Mouse (Mus musculus) stomach, postnatal 0 days (tissue): ENCODE results near the gene Banp. TPM values are rescaled to one million over a fixed set of nuclear protein-coding genes. Genes with fewer than 3 reads are reported as not detected.

ENCODE experiments used
- ATAC-seq: fragments of 200-750 bp; cut with Nextera tagmentation; 2 replicates; pipeline ENCODE4 v1.8.0; 2017; ENCODE audit not compliant: low FRiP score, low TSS enrichment
- DNase-seq: peaks from one replicate; pipeline ENCODE4 v3.0.0-alpha.2; 2016; ENCODE audit warnings: low spot score
- H3K27ac ChIP-seq: fragments of 300-500 bp; sonication (generic); replicated peaks from 2 replicates; pipeline ENCODE4 v1.5.1; 2014; ENCODE audit warnings: mild to moderate bottlenecking, control low read depth
- H3K27me3 ChIP-seq: fragments of 300-500 bp; sonication (generic); 2 replicates; pipeline ENCODE4 v1.6.1; 2014; ENCODE audit warnings: low read length; ENCODE audit not compliant: control insufficient read depth, insufficient read depth
- H3K36me3 ChIP-seq: fragments of 300-500 bp; sonication (generic); 2 replicates; pipeline ENCODE4 v1.6.1; 2014; ENCODE audit warnings: low read length, mixed read lengths; ENCODE audit not compliant: control insufficient read depth, insufficient read depth
- H3K4me1 ChIP-seq: fragments of 300-500 bp; sonication (generic); replicated peaks from 2 replicates; pipeline ENCODE4 v1.6.1; 2014; ENCODE audit warnings: antibody characterized with exemption; ENCODE audit not compliant: control insufficient read depth, insufficient read depth
- H3K4me2 ChIP-seq: fragments of 300-500 bp; sonication (generic); replicated peaks from 2 replicates; pipeline ENCODE4 v1.6.1; 2014; ENCODE audit warnings: low read depth, mild to moderate bottlenecking, control low read depth, moderate library complexity
- H3K4me3 ChIP-seq: fragments of 300-500 bp; sonication (generic); 2 replicates; pipeline ENCODE4 v1.5.1; 2014; ENCODE audit warnings: low read depth, low read length, control low read depth
- H3K9ac ChIP-seq: fragments of 300-500 bp; sonication (generic); 2 replicates; pipeline ENCODE4 v1.6.1; 2014; ENCODE audit warnings: mild to moderate bottlenecking, low read length, control low read depth, mixed read lengths
- H3K9me3 ChIP-seq: fragments of 300-500 bp; sonication (generic); 2 replicates; pipeline ENCODE4 v1.6.1; 2016; ENCODE audit warnings: low read length; ENCODE audit not compliant: control insufficient read depth
- CTCF ChIP-seq: IDR thresholded peaks from 2 replicates; pipeline ENCODE4 v1.5.1; 2016; ENCODE audit warnings: antibody characterized with exemption, low read depth, mild to moderate bottlenecking, moderate library complexity
- EP300 ChIP-seq: optimal IDR thresholded peaks from 2 replicates; pipeline ENCODE3; 2016; ENCODE audit warnings: antibody characterized with exemption
- WGBS: fragments of 180-500 bp; shearing (Covaris S2); extraction: QIAGEN DNeasy Blood & Tissue Kit; methylation state at CpG from one replicate; pipeline ENCODE4 v1.1.7; 2014; 5-methylcytosine and 5-hydroxymethylcytosine counted together
- polyA plus RNA-seq: library from polyadenylated mRNA; unstranded; fragments of >200 nt; fragmentation: Nextera tagmentation; extraction: Ambion mirVana; gene quantifications from 2 replicates; pipeline ENCODE4 v1.2.1, GENCODE M21; 2015

Banp gene
- polyA plus RNA-seq, 1 experiment from 2014 or later: 9.0 TPM

DNA sequence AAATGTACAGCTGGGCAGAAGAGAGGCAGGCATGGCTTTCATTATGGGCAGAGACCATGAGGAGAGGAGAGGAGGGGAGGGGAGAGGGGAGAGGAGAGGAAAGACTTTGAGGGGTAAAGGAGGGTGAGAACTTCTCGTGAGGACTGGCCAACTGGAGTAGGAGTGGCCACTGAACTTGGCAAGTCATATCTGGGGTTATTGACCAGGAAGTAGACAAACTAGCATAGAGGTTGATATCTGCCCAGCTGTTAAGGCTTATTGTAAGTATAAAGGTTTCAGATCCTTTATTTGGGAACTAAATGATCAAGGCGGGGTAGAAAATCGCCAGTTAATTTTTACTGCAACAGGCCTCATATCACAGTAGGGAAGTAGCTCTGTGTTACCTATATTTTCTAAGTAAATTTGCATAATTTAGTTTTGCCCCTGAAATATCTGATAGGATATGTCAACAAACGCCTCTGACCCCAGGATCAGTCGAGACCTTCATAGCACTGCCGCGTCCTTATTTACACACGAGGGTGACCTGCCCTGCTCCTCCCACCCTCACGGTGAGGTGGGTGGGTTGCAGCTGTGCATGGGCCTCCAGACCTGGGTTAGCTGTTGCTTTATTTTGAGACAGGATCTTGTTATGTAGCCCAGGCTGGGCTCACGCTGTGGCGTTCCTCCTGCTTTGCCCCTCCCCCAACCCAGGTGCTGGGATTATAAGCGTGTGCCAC is 113.1 kb downstream of the Banp start:
- Histone ChIP-seq H3K9ac (no peak overlapping the region), H3K27ac (no peak overlapping the region), H3K36me3 (no peaks in the 10 kb centered on the region), H3K4me3 (no peak overlapping the region), H3K4me1 (no peaks in the 10 kb centered on the region), H3K4me2 (no peak overlapping the region), H3K9me3 (no peaks in the 10 kb centered on the region), H3K27me3 (no peaks in the 10 kb centered on the region)
- WGBS: 41% methylated on average over 12 of the region's 12 CpGs
- peak; percentile 38 for DNase-seq
- peak; percentile 58 for ATAC-seq
- no peak for TF ChIP-seq CTCF
- TF ChIP-seq EP300: no peak

- no peak for TF ChIP-seq CTCF
- TF ChIP-seq EP300: no peak
- Histone ChIP-seq H3K9me3 (no peaks in the 10 kb centered on the region), H3K4me3 (no peak overlapping the region), H3K9ac (no peak overlapping the region), H3K4me1 (no peaks in the 10 kb centered on the region), H3K27ac (no peak overlapping the region), H3K4me2 (no peak overlapping the region), H3K27me3 (no peaks in the 10 kb centered on the region), H3K36me3 (no peaks in the 10 kb centered on the region)
- no peak for DNase-seq
- ATAC-seq: no peak
- 53% methylated on average over 7 of the region's 7 CpGs for WGBS
Observed at GRCm38 (mm10) chr8:122064353-122064752, 114.8 kb downstream of the Banp start.

DNA sequence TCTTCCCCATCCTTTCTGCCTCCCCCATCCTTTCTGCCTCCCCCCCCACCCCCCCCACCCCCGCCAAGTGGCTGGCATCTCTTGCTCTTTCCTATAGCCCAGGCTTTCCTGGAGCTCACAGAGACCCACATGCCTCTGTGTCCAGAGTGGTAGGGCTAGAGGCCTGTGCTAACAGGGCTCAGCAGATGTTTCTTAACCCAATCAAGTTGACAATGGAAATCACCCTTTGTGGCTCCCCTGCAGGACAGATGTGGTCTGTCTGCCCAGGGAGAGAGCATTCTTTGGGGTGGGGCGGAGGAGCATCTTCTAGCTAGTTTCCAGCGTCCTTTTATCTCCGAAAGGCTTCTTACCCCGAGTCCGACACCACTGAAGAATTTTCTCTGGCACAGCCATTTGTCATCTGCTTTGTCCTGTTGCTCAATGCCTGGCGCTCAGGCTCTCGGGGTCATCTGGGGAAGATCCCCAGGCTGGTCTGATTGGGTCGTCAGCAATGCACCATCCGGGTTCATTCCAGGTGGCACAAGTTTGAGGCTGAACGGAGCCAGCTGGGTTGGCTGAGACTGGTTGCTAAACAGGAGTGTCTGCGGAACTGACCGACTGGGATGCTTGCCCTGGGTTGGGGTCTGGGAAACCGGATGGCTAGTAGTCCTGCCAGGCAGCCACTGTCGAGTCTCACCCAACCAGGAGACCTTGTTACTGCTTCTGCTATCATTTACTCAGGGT is 118.4 kb downstream of the Banp start:
- Histone ChIP-seq H3K9ac (no peak overlapping the region), H3K27ac (no peak overlapping the region), H3K27me3 (no peaks in the 10 kb centered on the region), H3K4me1 (no peaks in the 10 kb centered on the region), H3K9me3 (no peaks in the 10 kb centered on the region), H3K4me2 (no peak overlapping the region), H3K36me3 (no peaks in the 10 kb centered on the region), H3K4me3 (no peak overlapping the region)
- no peak for TF ChIP-seq EP300
- no peak for TF ChIP-seq CTCF
- DNase-seq: no peak
- 54% methylated on average over 15 of the region's 15 CpGs for whole genome bisulfite sequencing
- no peak for ATAC-seq

GRCm38 (mm10) chr8:122068609-122069008 is 119.1 kb downstream of the Banp start:
- Histone ChIP-seq H3K4me2 (no peak overlapping the region), H3K4me3 (no peak overlapping the region), H3K4me1 (no peaks in the 10 kb centered on the region), H3K27me3 (no peaks in the 10 kb centered on the region), H3K9ac (no peak overlapping the region), H3K27ac (no peak overlapping the region), H3K9me3 (no peaks in the 10 kb centered on the region), H3K36me3 (no peaks in the 10 kb centered on the region)
- DNase-seq (no peak), ATAC-seq (no peak)
- no peak for TF ChIP-seq EP300
- no peak for TF ChIP-seq CTCF
- WGBS: 78% methylated on average over 13 of the region's 13 CpGs

DNA sequence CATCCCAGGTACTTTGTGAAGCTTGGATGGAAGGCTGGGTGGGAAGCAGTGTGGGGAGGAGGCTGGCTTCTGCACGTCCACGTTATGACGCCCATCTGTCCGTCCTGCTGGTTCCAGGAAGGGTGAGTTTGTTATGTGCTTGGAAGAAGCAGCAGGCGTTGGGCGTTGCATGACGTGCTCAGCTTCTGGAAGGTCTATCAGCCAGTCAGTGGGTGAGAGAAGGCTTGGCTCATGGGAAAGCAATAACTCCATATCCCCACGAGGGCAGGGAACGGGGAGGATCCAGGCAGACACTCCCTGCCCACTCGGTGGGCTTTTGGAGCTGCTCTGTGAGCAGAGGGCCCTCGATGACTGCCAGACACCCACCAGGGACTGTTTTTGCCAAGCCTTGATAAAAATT is 119.7 kb downstream of the Banp start:
- no peak overlapping the region for H3K9ac ChIP-seq
- H3K27ac ChIP-seq: no peak overlapping the region
- no peak for DNase-seq
- no peaks in the 10 kb centered on the region for H3K27me3 ChIP-seq
- ATAC-seq: no peak
- no peaks in the 10 kb centered on the region for H3K4me1 ChIP-seq
- no peaks in the 10 kb centered on the region for H3K9me3 ChIP-seq
- 75% methylated on average over 11 of the region's 11 CpGs for WGBS
- no peak overlapping the region for H3K4me3 ChIP-seq
- no peaks in the 10 kb centered on the region for H3K36me3 ChIP-seq
- TF ChIP-seq CTCF: no peak
- TF ChIP-seq EP300: no peak
- no peak overlapping the region for H3K4me2 ChIP-seq

DNA sequence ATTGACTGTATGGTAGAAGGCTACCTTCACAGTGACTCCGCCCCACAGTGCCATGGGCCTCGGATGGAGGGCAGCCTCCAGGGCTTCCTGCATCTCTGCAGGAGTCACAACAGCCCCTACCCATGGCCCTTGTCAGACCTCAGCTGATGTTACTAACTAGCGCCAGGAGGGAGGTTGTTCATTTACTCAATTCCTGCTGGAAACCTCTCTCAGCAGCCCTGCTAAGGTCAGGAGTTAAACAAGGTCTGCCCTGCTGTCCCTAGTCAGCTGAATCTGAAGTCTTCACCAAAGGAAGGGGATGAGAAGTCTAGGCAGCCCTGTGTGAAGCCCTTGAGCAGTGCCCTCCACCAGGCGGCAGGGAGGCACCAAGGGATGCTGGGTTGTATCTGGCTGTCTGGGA is 121.6 kb downstream of the Banp start:
- WGBS: 66% methylated on average over 4 of the region's 4 CpGs
- Histone ChIP-seq H3K9me3 (no peaks in the 10 kb centered on the region), H3K27me3 (no peaks in the 10 kb centered on the region), H3K36me3 (no peaks in the 10 kb centered on the region), H3K27ac (no peak overlapping the region), H3K9ac (no peak overlapping the region), H3K4me1 (no peaks in the 10 kb centered on the region), H3K4me3 (no peak overlapping the region), H3K4me2 (no peak overlapping the region)
- ATAC-seq (no peak), DNase-seq (no peak)
- TF ChIP-seq CTCF (no peak), EP300 (no peak)
